Comparison of ENCODE assay signal across 19 mouse cellular contexts in genomic region chr16:29057076-29057475, GRCm38 (mm10).
A peak's percentile ranks its signal among the peaks of the same experiment; 100 is the strongest.
DNase-seq lines count a peak whose midpoint lies in the region; ATAC-seq lines count a peak whose summit lies in the region.
"Had no signal": no experiment of that assay in that cellular context is flagged by ENCODE, and none has a peak within 500 bp of the region (broad histone marks: within the 10 kb centered on the region; RNA-seq: fewer than 3 reads in every experiment).

No protein-coding gene starts in this region.

- intact Hi-C loops in heart, postnatal 14 days (cut with DNase I): no loop called here

- DNase-seq in adrenal gland, adult 2 months: peak; percentile 62
- no peak for DNase-seq in adrenal gland, postnatal 36 days
- peak; percentile 63 for DNase-seq in 3T3-L1 (ENCODE audit: low read depth, low spot score)
- DNase-seq in NIH3T3 (ENCODE audit: low read depth): peak; percentile 10
- peak; percentile 12 for DNase-seq in fibroblast of lung, adult 2 months (ENCODE audit: low read depth)
- no peak for DNase-seq in heart, postnatal 14 days
- DNase-seq: adrenal gland, postnatal 10 days; adrenal gland, postnatal 25 days; cerebellum, adult 11 months; cerebellum, adult 18-20 months; cerebellum, adult 8-10 months; cerebellum, adult 9-11 months; cerebellum, postnatal 14 days; cerebellum, postnatal 36 days; embryo, embryonic 11 days; forebrain, postnatal 0 days had no signal

- ATAC-seq in activated CD4-positive, CD25-positive, alpha-beta regulatory T cell, adult 4 months: no peak
- ATAC-seq: forebrain, embryonic 13.5 days; forebrain, embryonic 15.5 days; forebrain, postnatal 0 days had no signal

Comparison
In these comparisons a context has a peak if more than half of its experiments do, and no peak if none do; other contexts are left out.
1. DNase-seq: peak in adrenal gland, adult 2 months (single experiment), 3T3-L1 (single experiment), NIH3T3 (single experiment) and fibroblast of lung, adult 2 months (single experiment); none in adrenal gland, postnatal 36 days (0 of 2) and heart, postnatal 14 days (0 of 2).